8 mouse cellular contexts compared by ENCODE assay signal in genomic region chr15:83724886-83725269, GRCm38 (mm10). TPM values are rescaled to one million over a fixed set of nuclear protein-coding genes. Genes with fewer than 3 reads are reported as not detected.
A peak's percentile ranks its signal among the peaks of the same experiment; 100 is the strongest.
DNase-seq lines count a peak whose midpoint lies in the region; ATAC-seq lines count a peak whose summit lies in the region.

Gene Scube1, minus strand, starts transcription at chr15:83725021.

- WGBS in intestine, embryonic 14.5 days = under 1% methylated on average over 35 of the region's 51 CpGs

- H3K4me3 ChIP-seq in intestine, embryonic 14.5 days (ENCODE audit: low read depth, low read length) = peak within 1 kb of the TSS; percentile 53

- peaks cover 43% of the 10 kb centered on the region for H3K27me3 ChIP-seq in intestine, embryonic 14.5 days (replicated peaks; ENCODE audit: control insufficient read depth, insufficient read depth, low read length)

- H3K9ac ChIP-seq in intestine, embryonic 14.5 days (ENCODE audit: low read length) = peak within 1 kb of the TSS; percentile 34

- DNase-seq in adrenal gland, postnatal 10 days = peak; percentile 94
- peak; percentile 97 for DNase-seq in embryo, embryonic 11 days
- peak; percentile 81 to 85 for DNase-seq in gastrocnemius, postnatal 36 days
- DNase-seq in intestine, embryonic 14.5 days (ENCODE audit: low spot score) = peak; percentile 82
- peak; percentile 62 to 83 for DNase-seq in left cerebral cortex, adult 8-10 months (ENCODE audit: low spot score in 2 of 2)
- peak; percentile 89 to 93 for DNase-seq in lung, postnatal 4 days
- peak; percentile 83 to 86 for DNase-seq in right cerebral cortex, postnatal 36 days (ENCODE audit: low spot score in 2 of 2)

- ATAC-seq in intestine, embryonic 14.5 days (replicated peaks; ENCODE audit: low FRiP score, low TSS enrichment, low read depth) = peak; percentile 96
- no peak for ATAC-seq in monocyte, adult 5-6 weeks (replicated peaks; ENCODE audit: insufficient number of reproducible peaks, low FRiP score, low TSS enrichment, poor library complexity, severe bottlenecking)

- no peak within 1 kb of the TSS for H3K27ac ChIP-seq in intestine, embryonic 14.5 days (ENCODE audit: low read depth)

- H3K9me3 ChIP-seq in intestine, embryonic 14.5 days (ENCODE audit: control insufficient read depth, low read length) = no peaks in the 10 kb centered on the region

- no peaks in the 10 kb centered on the region for H3K36me3 ChIP-seq in intestine, embryonic 14.5 days (ENCODE audit: control insufficient read depth, insufficient read depth, low read length)

- H3K4me2 ChIP-seq in intestine, embryonic 14.5 days (ENCODE audit: low read length) = peak within 1 kb of the TSS; percentile 95

- H3K4me1 ChIP-seq in intestine, embryonic 14.5 days (replicated peaks; ENCODE audit: control insufficient read depth, insufficient read depth, low read length) = peaks cover 4% of the 10 kb centered on the region

- intact Hi-C loops in gastrocnemius, postnatal 36 days (cut with DNase I) = no loop called here

RNA-seq across cellular contexts. Expression of gene Scube1, which starts in this region (rescaled TPM):
- total RNA-seq in adrenal gland, postnatal 10 days (2021) = 1 to 10 TPM; 5.5 to 9.4 TPM
- total RNA-seq in gastrocnemius, postnatal 36 days (2021) = under 1 TPM; 0.38 to 0.76 TPM
- polyA plus RNA-seq in intestine, embryonic 14.5 days (2014; fragmentation: Nextera tagmentation; extraction: Ambion mirVana) = 6.5 and 6.6 TPM in 2 replicates
- total RNA-seq in left cerebral cortex, adult 8-10 months (2022) = 10 to 100 TPM; 44.7 to 51.8 (median 45.4) TPM
- not detected in 3 replicates for total RNA-seq in monocyte, adult 5-6 weeks (2017)

Comparison
In these comparisons a context has a peak if more than half of its experiments do, and no peak if none do; other contexts are left out.
1. RNA of gene Scube1 (total RNA-seq): 44.7 to 51.8 TPM in left cerebral cortex, adult 8-10 months; 5.5 to 9.4 TPM in adrenal gland, postnatal 10 days, 0.38 to 0.76 TPM in gastrocnemius, postnatal 36 days and not detected in monocyte, adult 5-6 weeks; every median in the first group is over 4 times any median in the second.
2. Peak in DNase-seq in gastrocnemius, postnatal 36 days; RNA of the gene not detected or under 1 TPM.
3. Peak in every context shown above with its lines, with median percentiles within 50 percentile points of each other: DNase-seq.